Mouse (Mus musculus): ENCODE measurements around the gene Naa16. TPM values are rescaled to one million over a fixed set of nuclear protein-coding genes. Genes with fewer than 3 reads are reported as not detected.

Naa16 gene
- polyA plus RNA-seq, 1 experiment from 2014 or later = 17.6 TPM

DNA sequence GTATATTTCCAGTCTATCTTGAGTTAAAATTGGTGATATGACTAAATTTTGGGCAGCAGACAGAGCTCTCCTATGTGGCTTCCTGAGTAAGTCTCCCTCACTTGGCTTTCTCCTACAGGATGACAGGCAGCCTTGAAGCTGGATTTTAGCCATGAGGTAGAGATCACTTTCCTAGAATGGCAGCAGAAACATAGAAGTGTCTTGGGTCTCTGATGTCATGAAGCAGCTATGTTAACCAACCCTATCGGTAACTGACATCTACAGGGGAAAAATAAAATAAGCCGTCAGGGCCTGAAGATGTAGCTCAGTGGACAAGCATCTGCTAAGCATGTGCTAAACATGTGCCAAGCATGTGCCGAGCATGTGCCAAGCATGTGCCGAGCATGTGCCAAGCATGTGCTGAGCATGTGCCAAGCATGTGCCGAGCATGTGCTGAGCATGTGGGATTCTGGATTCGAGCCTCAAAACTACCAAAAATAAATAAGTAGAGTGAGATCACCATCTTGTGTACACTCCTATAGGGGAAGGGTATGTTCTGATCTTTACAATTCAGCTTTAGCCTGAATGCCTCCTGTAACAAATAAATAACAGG lies 85.6 kb downstream of the Naa16 start:
- no peak overlapping the region for H3K4me2 ChIP-seq (ENCODE audit: low read depth, low read length)
- TF ChIP-seq CTCF (IDR thresholded peaks at IDR 0.05; ENCODE audit: low read depth) (no peak), EP300 (IDR thresholded peaks at IDR 0.05; ENCODE audit: low read depth) (no peak)
- no peak overlapping the region for H3K27ac ChIP-seq (ENCODE audit: low read depth)
- no peak overlapping the region for H3K4me3 ChIP-seq (ENCODE audit: low read depth, low read length)
- no peaks in the 10 kb centered on the region for H3K27me3 ChIP-seq (ENCODE audit: insufficient read depth, low read length)
- no peak for DNase-seq
- 86% methylated on average over 6 of the region's 6 CpGs for WGBS (ENCODE audit: insufficient replicate concordance)
- H3K9ac ChIP-seq (replicated peaks) = no peak overlapping the region
- peaks cover 45% of the 10 kb centered on the region for H3K4me1 ChIP-seq (ENCODE audit: insufficient read depth)
- H3K36me3 ChIP-seq (replicated peaks; ENCODE audit: insufficient read depth, low read length) = no peaks in the 10 kb centered on the region
- no peaks in the 10 kb centered on the region for H3K9me3 ChIP-seq (ENCODE audit: low read length)
- ATAC-seq = no peak

- H3K9ac ChIP-seq (replicated peaks) = no peak overlapping the region
- 48% methylated on average over 2 of the region's 2 CpGs for WGBS (ENCODE audit: insufficient replicate concordance)
- no peak for ATAC-seq
Measured at GRCm38 (mm10) chr14:79303150-79303549, 87.4 kb downstream of the Naa16 start.

GRCm38 (mm10) chr14:79301466-79301875 lies 89.1 kb downstream of the Naa16 start, which contains the start of gene Rgcc:
TSS of gene Rgcc (minus strand) at chr14:79301645.
- Histone ChIP-seq H3K4me3 (ENCODE audit: low read depth, low read length) (peak within 1 kb of the TSS; percentile 85), H3K4me2 (ENCODE audit: low read depth, low read length) (peak within 1 kb of the TSS; percentile 95), H3K27me3 (ENCODE audit: insufficient read depth, low read length) (no peaks in the 10 kb centered on the region), H3K36me3 (replicated peaks; ENCODE audit: insufficient read depth, low read length) (peaks cover 2% of the 10 kb centered on the region; the same call in 1 of the 2 replicates), H3K4me1 (ENCODE audit: insufficient read depth) (peaks cover 51% of the 10 kb centered on the region), H3K9me3 (ENCODE audit: low read length) (no peaks in the 10 kb centered on the region), H3K9ac (replicated peaks) (peak within 1 kb of the TSS; percentile 84), H3K27ac (ENCODE audit: low read depth) (peak within 1 kb of the TSS; percentile 75)
- ATAC-seq (peak; percentile 97), DNase-seq (peak; percentile 98)
- TF ChIP-seq EP300 (IDR thresholded peaks at IDR 0.05; ENCODE audit: low read depth) = peak; percentile 30; the same call in 1 of the 2 replicates
- TF ChIP-seq CTCF (IDR thresholded peaks at IDR 0.05; ENCODE audit: low read depth) = peak; percentile 98
- WGBS (ENCODE audit: insufficient replicate concordance) = under 1% methylated on average over 29 of the region's 34 CpGs

More at GRCm38 (mm10) chr14:79303150-79303549, 87.4 kb downstream of the Naa16 start:
- no peak for DNase-seq
- no peak for TF ChIP-seq CTCF (IDR thresholded peaks at IDR 0.05; ENCODE audit: low read depth)
- TF ChIP-seq EP300 (IDR thresholded peaks at IDR 0.05; ENCODE audit: low read depth) = peak; percentile 24; the same call in 1 of the 2 replicates
- peaks cover 57% of the 10 kb centered on the region for H3K4me1 ChIP-seq (ENCODE audit: insufficient read depth)
- peak overlapping the region; percentile 32; the same call in 1 of the 2 replicates for H3K27ac ChIP-seq (ENCODE audit: low read depth)
- H3K36me3 ChIP-seq (replicated peaks; ENCODE audit: insufficient read depth, low read length) = no peaks in the 10 kb centered on the region; the same call in 1 of the 2 replicates
- no peak overlapping the region for H3K4me3 ChIP-seq (ENCODE audit: low read depth, low read length)
- H3K27me3 ChIP-seq (ENCODE audit: insufficient read depth, low read length) = no peaks in the 10 kb centered on the region
- H3K9me3 ChIP-seq (ENCODE audit: low read length) = no peaks in the 10 kb centered on the region
- peak overlapping the region; percentile 39; the same call in 1 of the 2 replicates for H3K4me2 ChIP-seq (ENCODE audit: low read depth, low read length)

DNA sequence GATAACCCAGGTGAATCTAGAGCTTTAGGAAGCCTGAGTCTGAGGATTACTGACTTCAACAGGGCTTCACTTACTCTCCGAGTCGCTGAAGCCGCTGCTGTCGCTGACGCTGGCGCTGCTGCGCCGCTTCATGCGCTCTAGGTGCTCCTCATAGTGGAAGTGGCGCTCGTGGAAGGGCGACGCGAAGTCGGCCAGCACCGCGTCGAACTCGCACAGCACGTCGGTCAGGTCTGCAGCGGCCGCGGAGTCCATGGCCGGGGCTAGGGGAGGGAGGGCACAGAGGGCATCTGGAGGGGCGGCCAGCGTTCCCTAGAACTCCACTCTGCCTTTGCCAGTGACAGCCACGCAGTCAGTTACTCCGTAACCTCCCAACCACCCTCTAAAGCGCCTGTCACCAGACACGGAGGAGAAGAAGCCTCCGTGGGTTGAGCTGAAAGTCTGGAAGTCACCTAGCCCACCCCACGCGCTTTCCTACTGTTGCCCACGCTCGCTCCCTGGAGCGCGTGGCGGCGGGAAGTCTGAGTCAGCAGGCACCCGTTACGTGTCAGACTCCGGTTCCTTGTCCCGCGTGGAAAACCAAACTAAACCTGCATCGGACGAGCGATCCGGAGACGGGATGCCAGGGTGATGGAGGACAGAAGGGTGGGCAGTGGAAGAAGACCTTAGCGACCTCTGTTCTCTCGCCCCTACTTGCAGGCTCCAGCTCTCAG lies 89.8 kb downstream of the Naa16 start:
- Histone ChIP-seq H3K27me3 (ENCODE audit: insufficient read depth, low read length) (no peaks in the 10 kb centered on the region), H3K9me3 (ENCODE audit: low read length) (no peaks in the 10 kb centered on the region), H3K4me3 (ENCODE audit: low read depth, low read length) (peak overlapping the region; percentile 85), H3K4me1 (ENCODE audit: insufficient read depth) (peaks cover 54% of the 10 kb centered on the region), H3K9ac (replicated peaks) (peak overlapping the region; percentile 84), H3K27ac (ENCODE audit: low read depth) (peak overlapping the region; percentile 75), H3K4me2 (ENCODE audit: low read depth, low read length) (peak overlapping the region; percentile 95), H3K36me3 (replicated peaks; ENCODE audit: insufficient read depth, low read length) (peaks cover 2% of the 10 kb centered on the region; the same call in 1 of the 2 replicates)
- WGBS (ENCODE audit: insufficient replicate concordance) = 2% methylated on average over 52 of the region's 52 CpGs
- ATAC-seq (peak; percentile 20), DNase-seq (peak; percentile 55)
- no peak for TF ChIP-seq CTCF (IDR thresholded peaks at IDR 0.05; ENCODE audit: low read depth)
- no peak for TF ChIP-seq EP300 (IDR thresholded peaks at IDR 0.05; ENCODE audit: low read depth)

- ATAC-seq (no peak), DNase-seq (no peak)
- peak overlapping the region; percentile 75; the same call in 1 of the 2 replicates for H3K27ac ChIP-seq (ENCODE audit: low read depth)
- peak overlapping the region; percentile 95 for H3K4me2 ChIP-seq (ENCODE audit: low read depth, low read length)
- H3K4me3 ChIP-seq (ENCODE audit: low read depth, low read length) = peak overlapping the region; percentile 85
- TF ChIP-seq EP300 (IDR thresholded peaks at IDR 0.05; ENCODE audit: low read depth) (no peak), CTCF (IDR thresholded peaks at IDR 0.05; ENCODE audit: low read depth) (no peak)
- peaks cover 62% of the 10 kb centered on the region for H3K4me1 ChIP-seq (ENCODE audit: insufficient read depth)
- H3K9ac ChIP-seq (replicated peaks) = peak overlapping the region; percentile 84
- 30% methylated on average over 6 of the region's 6 CpGs for WGBS (ENCODE audit: insufficient replicate concordance)
- no peaks in the 10 kb centered on the region for H3K27me3 ChIP-seq (ENCODE audit: insufficient read depth, low read length)
- no peaks in the 10 kb centered on the region for H3K9me3 ChIP-seq (ENCODE audit: low read length)
- H3K36me3 ChIP-seq (replicated peaks; ENCODE audit: insufficient read depth, low read length) = peaks cover 2% of the 10 kb centered on the region; the same call in 1 of the 2 replicates
Measured at GRCm38 (mm10) chr14:79299796-79300195, 90.8 kb downstream of the Naa16 start.

- no peaks in the 10 kb centered on the region for H3K27me3 ChIP-seq (ENCODE audit: insufficient read depth, low read length)
- ATAC-seq (no peak), DNase-seq (no peak)
- H3K36me3 ChIP-seq (replicated peaks; ENCODE audit: insufficient read depth, low read length) = peaks cover 2% of the 10 kb centered on the region; the same call in 1 of the 2 replicates
- H3K27ac ChIP-seq (ENCODE audit: low read depth) = peak overlapping the region; percentile 36; the same call in 1 of the 2 replicates
- peak overlapping the region; percentile 85 for H3K4me3 ChIP-seq (ENCODE audit: low read depth, low read length)
- WGBS (ENCODE audit: insufficient replicate concordance) = 56% methylated on average over 4 of the region's 4 CpGs
- peaks cover 62% of the 10 kb centered on the region for H3K4me1 ChIP-seq (ENCODE audit: insufficient read depth)
- TF ChIP-seq CTCF (IDR thresholded peaks at IDR 0.05; ENCODE audit: low read depth) (no peak), EP300 (IDR thresholded peaks at IDR 0.05; ENCODE audit: low read depth) (no peak)
- H3K9ac ChIP-seq (replicated peaks) = 0 out of 2 replicates have a peak overlapping the region, but pooled peaks have one; percentile 17
- peak overlapping the region; percentile 95 for H3K4me2 ChIP-seq (ENCODE audit: low read depth, low read length)
- no peaks in the 10 kb centered on the region for H3K9me3 ChIP-seq (ENCODE audit: low read length)
Measured at GRCm38 (mm10) chr14:79299230-79299629, 91.3 kb downstream of the Naa16 start.

Data from liver, postnatal 0 days (tissue).